Mouse (Mus musculus) ES-E14 (cell line): Measurements from ENCODE around the gene Arfip1. TPM values are rescaled to one million over a fixed set of nuclear protein-coding genes. Genes with fewer than 3 reads are reported as not detected.

Experiments
- DNase-seq: peaks from one replicate; pipeline ENCODE4 v3.0.0-alpha.2; 2013; ENCODE audit warnings: low read depth, low spot score
- H3K27ac ChIP-seq: 2 replicates; pipeline ENCODE4 v1.5.1; 2012; ENCODE audit warnings: low read depth, mild to moderate bottlenecking, low read length, moderate library complexity, mixed read lengths; ENCODE audit not compliant: poor library complexity, insufficient read depth, severe bottlenecking
- H3K36me3 ChIP-seq: 2 replicates; pipeline ENCODE4 v1.6.1; 2012; ENCODE audit warnings: mild to moderate bottlenecking, low read length, moderate library complexity, mixed read lengths; ENCODE audit not compliant: control insufficient read depth, poor library complexity, insufficient read depth, severe bottlenecking
- H3K4me1 ChIP-seq, 2 experiments: fragments of 150-350 bp in 1 of 2; sonication (generic) in 1 of 2; 2 replicates each; pipeline ENCODE4 v1.6.1; 2012; ENCODE audit warnings: low read length in 2 of 2, mild to moderate bottlenecking in 1 of 2, mixed read lengths in 1 of 2; ENCODE audit not compliant: control insufficient read depth in 2 of 2, insufficient read depth in 2 of 2, poor library complexity in 1 of 2
- H3K4me3 ChIP-seq, 2 experiments: fragments of 150-350 bp in 1 of 2; sonication (generic) in 1 of 2; 2 replicates each; pipeline ENCODE4 v1.5.1; 2012; ENCODE audit warnings: low read length in 2 of 2, low read depth in 1 of 2, mild to moderate bottlenecking in 1 of 2, mixed read lengths in 1 of 2; ENCODE audit not compliant: insufficient read depth in 1 of 2, poor library complexity in 1 of 2, severe bottlenecking in 1 of 2
- H3K9ac ChIP-seq: 2 replicates; pipeline ENCODE4 v1.6.1; 2012; ENCODE audit warnings: low read depth, mild to moderate bottlenecking, low read length, mixed read lengths; ENCODE audit not compliant: poor library complexity, insufficient read depth, severe bottlenecking
- H3K9me3 ChIP-seq: fragments of 150-350 bp; sonication (generic); 2 replicates; pipeline ENCODE4 v1.6.1; 2012; ENCODE audit warnings: low read depth, mild to moderate bottlenecking, low read length; ENCODE audit not compliant: control insufficient read depth, insufficient read depth
- CHD2 ChIP-seq: IDR thresholded peaks from 2 replicates; pipeline ENCODE4 v1.6.1; 2014; ENCODE audit warnings: mild to moderate bottlenecking, low read depth, low read length, inconsistent platforms
- HCFC1 ChIP-seq: IDR thresholded peaks from 2 replicates; pipeline ENCODE4 v1.6.1; 2012; ENCODE audit warnings: low read length, inconsistent platforms, borderline replicate concordance; ENCODE audit not compliant: insufficient read depth
- MAFK ChIP-seq: IDR thresholded peaks from 2 replicates; pipeline ENCODE4 v1.6.1; 2014; ENCODE audit warnings: mild to moderate bottlenecking, low read depth, low read length, inconsistent platforms; ENCODE audit not compliant: insufficient read depth
- ZC3H11A ChIP-seq: IDR thresholded peaks from 2 replicates; pipeline ENCODE4 v1.6.1; 2012; ENCODE audit warnings: low read depth, mild to moderate bottlenecking, inconsistent platforms, low read length, borderline replicate concordance
- ZNF384 ChIP-seq: IDR thresholded peaks from 2 replicates; pipeline ENCODE4 v1.6.1; 2012; ENCODE audit warnings: low read depth, low read length, inconsistent platforms
- in situ Hi-C, 2 experiments: fragments of 600-800 bp; cut with MboI; formaldehyde crosslinking; loops; one replicate each; pipeline ENCODE4 v1.15.1; 2025; ENCODE audit warnings: low sequenced_read_pairs in 2 of 2, inconsistent platforms in 1 of 2; ENCODE audit not compliant: unreplicated experiment in 2 of 2
- total RNA-seq: library from RNA; depleted of rRNA; stranded (reverse); fragments of 300-350 nt; gene quantifications from 2 replicates; pipeline ENCODE4 v1.2.3, GENCODE M21; 2012

Gene Arfip1
- total RNA-seq, 1 experiment, result 17.4 TPM

DNA sequence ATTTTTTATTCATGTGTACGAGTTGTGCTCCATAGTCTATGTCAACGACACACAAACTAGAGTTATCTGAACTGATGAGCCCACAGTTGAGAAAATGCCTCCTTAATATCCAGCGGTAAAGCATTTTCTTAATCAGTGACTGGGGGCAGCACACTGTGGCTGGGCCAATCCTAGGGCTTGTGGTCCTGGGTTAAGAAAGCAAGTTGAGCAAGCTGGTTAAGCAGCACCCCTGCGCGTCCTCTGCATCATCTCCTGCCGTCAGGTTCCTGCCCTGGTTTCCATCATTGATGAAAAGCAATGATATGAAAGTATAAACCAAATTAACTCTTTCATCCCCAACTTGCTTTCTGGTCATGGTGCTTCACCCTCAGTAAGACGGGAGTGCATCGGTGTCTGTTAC, 89.8 kb downstream of the Arfip1 start:
- in situ Hi-C loops, result no loop called here
- Histone ChIP-seq H3K36me3 (peaks cover under 1% of the 10 kb centered on the region; the same call in 1 of the 2 replicates), H3K27ac (no peak overlapping the region), H3K9ac (no peak overlapping the region), H3K4me1 (peaks cover 0 to 2% of the 10 kb centered on the region in 2 experiments; a peak in 1 of 4 replicates), H3K4me3 (no peak overlapping the region), H3K9me3 (no peaks in the 10 kb centered on the region)
- no peak for DNase-seq
- no peak for TF ChIP-seq MAFK
- TF ChIP-seq ZC3H11A, result no peak
- TF ChIP-seq HCFC1, result no peak
- no peak for TF ChIP-seq CHD2
- no peak for TF ChIP-seq ZNF384

- in situ Hi-C loops, result no loop called here
- peaks cover 0 to 2% of the 10 kb centered on the region in 2 experiments; a peak in 1 of 4 replicates for H3K4me1 ChIP-seq
- H3K9me3 ChIP-seq, result no peaks in the 10 kb centered on the region
- TF ChIP-seq HCFC1, result no peak
- no peak for TF ChIP-seq CHD2
- no peak for TF ChIP-seq ZC3H11A
- TF ChIP-seq ZNF384, result no peak
- no peak for TF ChIP-seq MAFK
- DNase-seq, result no peak
- no peak overlapping the region for H3K27ac ChIP-seq
- H3K36me3 ChIP-seq, result no peaks in the 10 kb centered on the region
- H3K9ac ChIP-seq, result no peak overlapping the region
- H3K4me3 ChIP-seq, result no peak overlapping the region
Observed at GRCm38 (mm10) chr3:84492148-84492547, 90.3 kb downstream of the Arfip1 start.

DNA sequence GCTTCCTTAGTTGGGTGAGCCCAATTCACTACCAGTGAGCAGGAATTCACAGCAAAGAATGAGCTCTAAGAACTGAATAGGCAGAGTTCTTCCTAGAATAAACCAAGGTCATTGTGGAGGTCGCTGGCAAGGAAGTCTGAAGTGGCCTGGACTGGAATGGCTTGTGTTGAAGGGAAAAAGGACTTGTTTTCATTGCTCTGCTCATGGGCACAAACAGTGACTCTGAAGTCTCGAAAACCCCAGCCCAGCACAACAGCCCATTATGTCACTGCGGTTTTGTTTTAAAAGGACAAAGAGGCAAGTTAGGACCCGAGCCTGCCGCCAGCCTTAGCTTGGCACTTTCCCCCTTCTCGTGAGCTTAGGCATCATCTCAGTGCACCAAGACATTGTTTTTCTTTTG, 93.7 kb downstream of the Arfip1 start:
- no peak overlapping the region for H3K4me3 ChIP-seq
- no peak overlapping the region for H3K27ac ChIP-seq
- H3K9me3 ChIP-seq, result no peaks in the 10 kb centered on the region
- DNase-seq, result no peak
- no peak overlapping the region for H3K9ac ChIP-seq
- peaks cover 0 to 2% of the 10 kb centered on the region in 2 experiments; a peak in 1 of 4 replicates for H3K4me1 ChIP-seq
- in situ Hi-C loops, result no loop called here
- H3K36me3 ChIP-seq, result no peaks in the 10 kb centered on the region
- TF ChIP-seq ZNF384, result no peak
- TF ChIP-seq ZC3H11A, result no peak
- no peak for TF ChIP-seq CHD2
- TF ChIP-seq MAFK, result no peak
- no peak for TF ChIP-seq HCFC1

DNA sequence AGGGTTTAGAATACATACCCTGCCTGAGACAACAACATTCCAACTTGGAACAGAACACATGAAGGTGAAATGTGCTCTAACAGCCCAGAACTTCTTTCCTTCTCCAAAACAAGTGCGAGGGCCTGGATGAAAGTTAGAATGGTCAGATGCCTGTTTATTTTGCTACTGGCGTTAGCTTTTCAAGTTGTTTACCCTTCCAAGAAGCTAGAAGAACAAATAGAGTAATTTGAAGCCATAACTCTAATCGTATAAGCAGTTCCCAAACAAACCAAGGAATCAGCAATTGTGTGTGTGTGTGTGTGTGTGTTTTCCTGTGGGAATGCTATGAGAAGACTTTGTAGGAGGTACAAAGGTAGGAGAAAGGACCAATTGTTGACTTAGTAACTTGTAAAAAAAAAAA, 97.5 kb downstream of the Arfip1 start:
- Histone ChIP-seq H3K27ac (no peak overlapping the region), H3K4me1 (peaks cover 0 to 2% of the 10 kb centered on the region in 2 experiments; a peak in 1 of 4 replicates)

DNA sequence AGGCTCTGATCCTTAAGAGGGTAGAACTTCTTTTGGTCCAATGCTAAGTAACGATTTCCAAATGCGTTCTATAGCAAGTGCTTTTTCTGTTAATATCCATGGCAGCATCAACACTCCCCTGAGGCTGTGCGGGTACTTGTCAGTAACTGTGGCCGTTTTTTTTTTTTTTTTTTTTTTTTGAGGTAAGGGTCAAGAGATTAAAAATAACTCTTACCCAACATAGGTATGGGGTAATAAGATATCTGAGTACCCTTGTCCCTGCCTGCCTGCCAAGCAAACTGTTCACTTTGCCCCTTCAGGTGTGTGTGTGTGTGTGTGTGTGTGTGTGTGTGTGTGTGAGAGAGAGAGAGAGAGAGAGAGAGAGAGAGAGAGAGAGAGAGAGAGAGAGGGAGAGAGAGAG, 98.1 kb downstream of the Arfip1 start:
- in situ Hi-C loops, result no loop called here
- H3K9me3 ChIP-seq, result no peaks in the 10 kb centered on the region
- no peak for TF ChIP-seq MAFK
- no peak for TF ChIP-seq CHD2
- H3K4me3 ChIP-seq, result no peak overlapping the region
- H3K36me3 ChIP-seq, result no peaks in the 10 kb centered on the region
- peaks cover 0 to 2% of the 10 kb centered on the region in 2 experiments; a peak in 1 of 4 replicates for H3K4me1 ChIP-seq
- H3K27ac ChIP-seq, result no peak overlapping the region
- DNase-seq, result no peak
- H3K9ac ChIP-seq, result no peak overlapping the region

More for the DNA sequence above, 97.5 kb downstream of the Arfip1 start:
- Histone ChIP-seq H3K9ac (no peak overlapping the region), H3K9me3 (no peaks in the 10 kb centered on the region), H3K4me3 (no peak overlapping the region), H3K36me3 (no peaks in the 10 kb centered on the region)
- DNase-seq, result no peak
- TF ChIP-seq CHD2 (no peak), ZC3H11A (no peak), MAFK (no peak), HCFC1 (no peak), ZNF384 (no peak)
- in situ Hi-C loops, result no loop called here
